Mouse (Mus musculus): ENCODE results near the gene Hist1h2bp. TPM values are rescaled to one million over a fixed set of nuclear protein-coding genes. Genes with fewer than 3 reads are reported as not detected.
"Not testable (repeated sequence)": the region's sequence is repeated elsewhere in the genome, so short reads cannot be mapped to it uniquely, and the experiment has no call there.

The Hist1h2bp gene
- polyA plus RNA-seq, 1 experiment from 2014 or later, result 2.1 TPM

- no peak overlapping the region for H3K9ac ChIP-seq
- no peak for ATAC-seq (ENCODE audit: borderline replicate concordance, extremely low read depth, low FRiP score, low TSS enrichment)
- no peaks in the 10 kb centered on the region for H3K9me3 ChIP-seq
- no peaks in the 10 kb centered on the region for H3K27me3 ChIP-seq
- H3K36me3 ChIP-seq, result no peaks in the 10 kb centered on the region
- H3K4me3 ChIP-seq, result 0 out of 2 replicates have a peak overlapping the region, but pooled peaks have one; percentile 17
- H3K27ac ChIP-seq, result no peak overlapping the region
- peak overlapping the region; percentile 38 for H3K4me2 ChIP-seq
- 49% methylated on average over 1 of the region's 1 CpGs for WGBS
- H3K4me1 ChIP-seq, result peaks cover 26% of the 10 kb centered on the region
These were observed 31.6 kb upstream of the Hist1h2bp start for GRCm38 (mm10) chr13:21755707-21756106.

GRCm38 (mm10) chr13:21778814-21779766, 8.2 kb upstream of the Hist1h2bp start:
- Histone ChIP-seq H3K27me3 (no peaks in the 10 kb centered on the region), H3K9ac (peak overlapping the region; percentile 84), H3K36me3 (no peaks in the 10 kb centered on the region), H3K9me3 (no peaks in the 10 kb centered on the region), H3K4me3 (peak overlapping the region; percentile 65), H3K4me1 (peaks cover 18% of the 10 kb centered on the region), H3K4me2 (peak overlapping the region; percentile 90), H3K27ac (peak overlapping the region; percentile 98)
- 2% methylated on average over 33 of the region's 33 CpGs for WGBS
- ATAC-seq (ENCODE audit: borderline replicate concordance, extremely low read depth, low FRiP score, low TSS enrichment), result peak; percentile 73

GRCm38 (mm10) chr13:21779767-21780731, 7.2 kb upstream of the Hist1h2bp start, which contains the start of gene Hist1h1b:
Hist1h1b (minus strand) TSS chr13:21780625.
- Histone ChIP-seq H3K9ac (peak within 1 kb of the TSS; percentile 84), H3K36me3 (no peaks in the 10 kb centered on the region), H3K27ac (peak within 1 kb of the TSS; percentile 98), H3K4me1 (peaks cover 26% of the 10 kb centered on the region), H3K27me3 (no peaks in the 10 kb centered on the region), H3K9me3 (no peaks in the 10 kb centered on the region), H3K4me2 (peak within 1 kb of the TSS; percentile 90), H3K4me3 (peak within 1 kb of the TSS; percentile 65)
- peak; percentile 64 for ATAC-seq (ENCODE audit: borderline replicate concordance, extremely low read depth, low FRiP score, low TSS enrichment)
- under 1% methylated on average over 44 of the region's 44 CpGs for WGBS

GRCm38 (mm10) chr13:21781021-21781555, 6.2 kb upstream of the Hist1h2bp start:
- H3K27me3 ChIP-seq, result no peaks in the 10 kb centered on the region
- ATAC-seq (ENCODE audit: borderline replicate concordance, extremely low read depth, low FRiP score, low TSS enrichment), result no peak
- no peaks in the 10 kb centered on the region for H3K36me3 ChIP-seq
- WGBS, result 31% methylated on average over 6 of the region's 6 CpGs
- H3K4me1 ChIP-seq, result peaks cover 35% of the 10 kb centered on the region
- H3K4me2 ChIP-seq, result peak overlapping the region; percentile 90
- peak overlapping the region; percentile 84; the same call in 1 of the 2 replicates for H3K9ac ChIP-seq
- peak overlapping the region; percentile 98 for H3K27ac ChIP-seq
- H3K9me3 ChIP-seq, result no peaks in the 10 kb centered on the region
- H3K4me3 ChIP-seq, result peak overlapping the region; percentile 65

- no peak for ATAC-seq (ENCODE audit: borderline replicate concordance, extremely low read depth, low FRiP score, low TSS enrichment)
- Histone ChIP-seq H3K9me3 (no peaks in the 10 kb centered on the region), H3K9ac (no peak overlapping the region), H3K27me3 (no peaks in the 10 kb centered on the region), H3K4me3 (no peak overlapping the region), H3K36me3 (no peaks in the 10 kb centered on the region), H3K4me1 (peaks cover 37% of the 10 kb centered on the region), H3K4me2 (no peak overlapping the region; the same call in 1 of the 2 replicates), H3K27ac (peak overlapping the region; percentile 17)
- WGBS, result 82% methylated on average over 1 of the region's 1 CpGs
These were observed 5.6 kb upstream of the Hist1h2bp start for GRCm38 (mm10) chr13:21781639-21782038.

GRCm38 (mm10) chr13:21782361-21783254, 4.7 kb upstream of the Hist1h2bp start:
- Histone ChIP-seq H3K9ac (peak overlapping the region; percentile 66), H3K4me2 (peak overlapping the region; percentile 70), H3K4me1 (peaks cover 35% of the 10 kb centered on the region), H3K4me3 (peak overlapping the region; percentile 49), H3K27ac (peak overlapping the region; percentile 91)
- WGBS, result under 1% methylated on average over 14 of the region's 35 CpGs
- not testable (repeated sequence) for ATAC-seq (ENCODE audit: borderline replicate concordance, extremely low read depth, low FRiP score, low TSS enrichment); H3K36me3 ChIP-seq; H3K27me3 ChIP-seq; H3K9me3 ChIP-seq

GRCm38 (mm10) chr13:21783255-21783617, 4.0 kb upstream of the Hist1h2bp start, which contains the start of gene Hist1h3i:
Hist1h3i (minus strand) TSS chr13:21783370.
- H3K27ac ChIP-seq, result peak within 1 kb of the TSS; percentile 91
- peaks cover 36% of the 10 kb centered on the region for H3K4me1 ChIP-seq
- H3K9ac ChIP-seq, result peak within 1 kb of the TSS; percentile 66
- H3K4me3 ChIP-seq, result peak within 1 kb of the TSS; percentile 49
- no peaks in the 10 kb centered on the region for H3K9me3 ChIP-seq
- peak within 1 kb of the TSS; percentile 70 for H3K4me2 ChIP-seq
- peak; percentile 76; the same call in 1 of the 2 replicates for ATAC-seq (ENCODE audit: borderline replicate concordance, extremely low read depth, low FRiP score, low TSS enrichment)
- H3K36me3 ChIP-seq, result no peaks in the 10 kb centered on the region
- WGBS, result 0% methylated on average over 13 of the region's 20 CpGs
- no peaks in the 10 kb centered on the region for H3K27me3 ChIP-seq

GRCm38 (mm10) chr13:21783734-21784161, 3.5 kb upstream of the Hist1h2bp start:
- Histone ChIP-seq H3K27ac (peak overlapping the region; percentile 91), H3K36me3 (no peaks in the 10 kb centered on the region), H3K9me3 (no peaks in the 10 kb centered on the region), H3K4me2 (peak overlapping the region; percentile 70), H3K27me3 (no peaks in the 10 kb centered on the region), H3K4me1 (peaks cover 39% of the 10 kb centered on the region), H3K9ac (peak overlapping the region; percentile 37), H3K4me3 (peak overlapping the region; percentile 49)
- ATAC-seq (ENCODE audit: borderline replicate concordance, extremely low read depth, low FRiP score, low TSS enrichment), result no peak
- 3% methylated on average over 9 of the region's 9 CpGs for WGBS

- H3K9me3 ChIP-seq, result no peaks in the 10 kb centered on the region
- H3K4me2 ChIP-seq, result peak overlapping the region; percentile 70
- WGBS, result 27% methylated on average over 6 of the region's 6 CpGs
- H3K4me3 ChIP-seq, result peak overlapping the region; percentile 49; the same call in 1 of the 2 replicates
- H3K9ac ChIP-seq, result peak overlapping the region; percentile 37
- ATAC-seq (ENCODE audit: borderline replicate concordance, extremely low read depth, low FRiP score, low TSS enrichment), result no peak
- peak overlapping the region; percentile 91 for H3K27ac ChIP-seq
- no peaks in the 10 kb centered on the region for H3K36me3 ChIP-seq
- H3K27me3 ChIP-seq, result no peaks in the 10 kb centered on the region
- peaks cover 39% of the 10 kb centered on the region for H3K4me1 ChIP-seq
These were observed 3.0 kb upstream of the Hist1h2bp start for GRCm38 (mm10) chr13:21784311-21784710.

- H3K9ac ChIP-seq, result peak overlapping the region; percentile 49
- 2% methylated on average over 8 of the region's 8 CpGs for WGBS
- no peaks in the 10 kb centered on the region for H3K36me3 ChIP-seq
- H3K27me3 ChIP-seq, result no peaks in the 10 kb centered on the region
- peak overlapping the region; percentile 38 for H3K4me3 ChIP-seq
- no peak for ATAC-seq (ENCODE audit: borderline replicate concordance, extremely low read depth, low FRiP score, low TSS enrichment)
- peak overlapping the region; percentile 93 for H3K27ac ChIP-seq
- no peaks in the 10 kb centered on the region for H3K9me3 ChIP-seq
- H3K4me1 ChIP-seq, result peaks cover 48% of the 10 kb centered on the region
- peak overlapping the region; percentile 54 for H3K4me2 ChIP-seq
These were observed 917 bp upstream of the Hist1h2bp start for GRCm38 (mm10) chr13:21786189-21786898.

Data from lung, embryonic 15.5 days (tissue).